Mouse (Mus musculus) neutrophil, adult 65 days (primary cell): ENCODE results near the gene Mpdz. TPM values are rescaled to one million over a fixed set of nuclear protein-coding genes. Genes with fewer than 3 reads are reported as not detected.

ENCODE experiments used
- total RNA-seq: library from RNA; stranded (reverse); gene quantifications from 2 replicates; pipeline ENCODE4 v1.2.4, GENCODE M21; 2023

Mpdz gene
- 0.61 TPM in 1 of 2 replicates, not detected in the other for total RNA-seq

GRCm38 (mm10) chr4:81442078-81442981 is at the start of gene Mpdz:
Gene Mpdz, minus strand, starts transcription at chr4:81442815.

